Mouse (Mus musculus) lung, postnatal 14 days (tissue): ENCODE data around the gene Cdk5rap2.

Source experiments
- DNase-seq: peaks from one replicate; pipeline ENCODE4 v3.0.0; 2021

Cdk5rap2 gene

DNA sequence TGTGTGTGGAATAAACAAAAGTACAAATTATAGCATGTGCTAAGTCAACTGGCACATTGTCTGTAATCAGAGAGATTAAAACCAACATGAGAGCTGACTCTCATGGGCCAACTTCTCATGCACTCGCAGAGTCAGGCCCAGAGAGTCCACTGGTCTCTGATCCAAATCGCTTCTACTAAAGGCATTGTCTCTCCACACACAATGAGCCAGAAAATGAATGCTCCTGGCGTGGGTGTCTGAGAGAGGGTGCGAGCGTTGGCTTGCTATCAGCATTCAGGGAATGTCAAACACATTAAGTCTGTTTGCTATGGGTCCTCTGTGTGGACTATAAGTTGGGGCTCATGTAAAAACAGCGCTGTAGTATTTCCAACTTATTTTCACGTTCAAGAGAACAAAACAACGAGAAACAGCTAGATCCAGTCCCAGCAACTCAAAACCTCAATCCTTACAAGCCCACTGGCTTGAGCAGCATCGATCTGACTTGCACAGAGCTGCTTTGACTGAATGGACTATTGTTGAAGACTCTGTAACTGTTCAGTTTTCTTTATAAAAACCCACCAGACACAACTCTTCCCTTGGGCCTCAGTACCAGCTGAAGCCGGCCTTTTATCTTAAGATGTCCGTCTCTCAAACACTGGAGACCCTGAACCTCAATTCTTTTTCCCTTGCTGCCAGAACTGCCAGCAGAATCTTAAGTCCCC lies 74.6 kb downstream of the Cdk5rap2 start:
- DNase-seq, result no peak

DNA sequence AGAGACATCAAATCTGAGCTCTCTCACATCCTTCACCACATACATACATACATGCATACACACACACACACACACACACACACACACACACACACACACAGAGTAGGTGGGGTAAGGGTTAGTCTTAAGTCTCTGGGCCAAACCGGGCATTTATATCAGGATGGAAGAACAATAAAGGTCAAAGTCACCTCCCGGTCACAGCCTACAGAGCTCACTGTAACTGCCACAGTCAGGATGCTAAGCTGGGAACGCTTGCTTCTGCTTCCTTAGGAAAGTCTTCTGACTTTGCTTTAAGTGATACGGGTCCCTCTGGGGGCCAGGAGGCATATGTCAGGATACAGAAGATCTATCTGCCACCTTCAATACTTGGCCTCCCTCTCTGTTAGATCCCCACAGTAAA lies 75.2 kb downstream of the Cdk5rap2 start:
- no peak for DNase-seq

DNA sequence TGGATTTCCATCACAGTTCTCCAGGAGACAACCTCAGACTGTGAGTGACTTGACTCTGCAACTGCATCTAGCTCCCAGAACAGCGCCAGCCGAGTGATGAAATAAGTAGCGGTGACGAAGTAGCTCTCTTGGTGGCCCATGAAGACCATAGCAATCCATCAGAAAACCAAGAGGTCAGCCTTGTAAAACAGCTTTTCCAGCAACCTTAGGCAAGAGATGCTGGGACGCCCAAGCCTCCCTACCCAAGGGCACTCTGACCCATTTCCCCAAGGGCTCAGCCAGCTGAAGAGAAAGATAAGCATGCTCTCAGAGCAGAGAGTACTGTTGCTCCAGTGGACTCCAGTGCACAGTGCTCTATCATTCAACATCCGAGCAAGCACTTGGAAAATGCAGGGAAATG lies 77.3 kb downstream of the Cdk5rap2 start:
- no peak for DNase-seq

DNA sequence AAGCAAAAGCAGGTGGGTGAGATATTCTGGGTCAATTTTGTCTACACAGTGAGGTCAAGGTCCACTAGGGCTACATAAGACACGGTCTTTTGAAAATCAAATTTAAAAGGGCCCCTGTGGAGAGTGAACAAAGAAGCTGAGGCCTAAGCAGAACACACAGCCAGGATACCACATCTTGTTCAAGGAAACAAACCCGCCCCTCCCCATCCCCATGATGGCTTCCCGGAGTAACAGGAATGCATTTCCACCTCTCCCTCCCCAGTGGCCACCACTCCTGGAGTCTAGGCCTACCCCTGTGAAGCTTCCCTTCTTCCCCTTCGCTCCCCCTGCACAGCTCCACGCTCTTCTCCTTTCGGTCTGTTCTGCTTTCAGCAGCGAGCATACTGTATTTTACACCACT lies 77.7 kb downstream of the Cdk5rap2 start:
- no peak for DNase-seq

DNA sequence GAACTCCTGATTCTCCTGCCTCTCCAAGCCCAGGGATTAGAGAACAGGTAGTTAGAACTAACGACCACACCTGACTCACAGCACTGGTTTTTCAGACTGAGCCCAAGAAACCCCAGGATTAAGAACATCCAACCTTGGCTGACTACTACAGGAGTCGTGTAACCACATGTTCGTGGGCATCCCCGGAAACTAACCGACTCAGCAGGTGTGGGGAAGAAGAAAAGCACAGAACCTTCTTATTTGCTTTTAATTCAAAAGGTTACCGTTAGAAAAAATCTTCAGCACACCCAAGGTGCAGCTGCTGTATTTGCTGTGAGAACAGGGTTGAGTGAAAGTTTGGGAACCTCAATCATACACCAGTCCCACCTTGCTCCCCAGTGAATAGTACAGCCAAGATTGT lies 79.1 kb downstream of the Cdk5rap2 start:
- DNase-seq, result no peak

DNA sequence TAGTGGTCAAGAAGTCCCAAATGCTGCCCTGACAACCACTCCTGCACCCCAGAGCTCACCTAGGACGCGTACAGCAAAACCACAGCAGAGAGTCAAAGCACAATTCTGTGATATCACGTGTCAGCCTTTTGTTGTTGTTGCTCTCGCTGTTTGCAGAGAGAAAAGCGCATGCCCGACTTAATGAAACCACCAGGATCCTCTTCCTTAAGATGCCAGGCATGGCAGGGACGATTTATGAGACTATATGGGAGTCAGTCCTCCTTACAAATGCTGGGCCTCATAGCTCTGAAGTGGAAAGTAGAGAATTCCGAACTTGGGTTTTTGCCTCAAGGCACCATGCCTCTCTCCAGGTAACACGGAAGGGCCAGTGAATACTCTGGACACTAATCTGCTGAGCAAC lies 82.2 kb downstream of the Cdk5rap2 start:
- DNase-seq, result no peak

DNA sequence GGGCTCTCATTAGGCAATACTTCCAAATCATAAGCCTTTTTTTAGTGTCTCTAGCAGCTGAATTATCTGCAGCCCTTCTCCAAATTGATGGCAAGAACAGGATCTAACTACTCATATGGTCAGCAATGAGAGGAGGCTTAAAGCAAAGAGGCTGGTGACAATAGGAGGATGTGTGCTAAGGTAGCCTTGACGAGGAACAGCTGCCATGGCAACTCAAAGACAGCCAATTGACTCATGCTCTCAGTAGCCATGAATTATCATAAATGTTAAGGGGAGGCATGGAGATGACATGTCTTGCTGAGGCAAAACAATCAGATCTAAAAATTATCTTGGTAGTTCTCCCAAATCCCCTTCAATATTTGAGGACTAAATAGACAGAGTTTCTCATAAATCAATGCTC lies 82.8 kb downstream of the Cdk5rap2 start:
- DNase-seq, result no peak

DNA sequence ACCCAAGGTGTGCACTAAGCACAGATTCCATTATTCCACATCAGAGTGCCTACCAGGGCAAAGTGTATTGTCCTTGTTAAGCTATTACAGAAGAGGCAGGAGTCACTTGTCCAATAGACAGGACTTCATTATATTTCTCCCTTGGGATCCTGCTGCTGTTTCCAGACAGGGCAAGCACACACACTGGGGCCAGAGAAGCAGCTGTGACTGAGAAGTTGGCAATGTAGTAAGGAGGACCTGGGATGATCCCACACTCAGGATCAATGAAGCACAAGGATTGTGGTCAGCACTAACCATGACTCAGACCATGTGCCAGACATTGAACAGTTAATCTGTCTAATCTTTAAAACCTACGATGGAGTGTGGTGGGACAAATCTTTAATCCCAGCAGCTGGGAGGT lies 88.7 kb downstream of the Cdk5rap2 start:
- no peak for DNase-seq

DNA sequence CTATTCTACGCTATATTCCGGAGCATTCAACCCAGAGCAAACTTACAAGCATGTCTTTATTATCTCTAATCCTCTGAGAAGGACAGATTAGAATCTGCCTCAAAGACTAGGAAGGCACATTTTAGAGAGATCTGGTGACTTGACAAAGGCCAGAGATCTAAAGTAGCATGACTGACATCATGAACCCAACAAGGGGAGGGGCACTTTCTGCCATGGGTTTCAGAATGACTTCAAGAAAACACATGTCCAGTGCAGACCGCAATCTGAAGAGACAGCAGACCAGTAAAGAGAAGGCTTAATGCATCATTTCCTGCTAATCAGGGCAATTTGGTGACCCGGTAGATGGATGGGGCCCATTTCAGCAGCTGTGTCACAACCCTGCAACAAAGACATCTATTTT lies 98.1 kb downstream of the Cdk5rap2 start:
- DNase-seq, result no peak

DNA sequence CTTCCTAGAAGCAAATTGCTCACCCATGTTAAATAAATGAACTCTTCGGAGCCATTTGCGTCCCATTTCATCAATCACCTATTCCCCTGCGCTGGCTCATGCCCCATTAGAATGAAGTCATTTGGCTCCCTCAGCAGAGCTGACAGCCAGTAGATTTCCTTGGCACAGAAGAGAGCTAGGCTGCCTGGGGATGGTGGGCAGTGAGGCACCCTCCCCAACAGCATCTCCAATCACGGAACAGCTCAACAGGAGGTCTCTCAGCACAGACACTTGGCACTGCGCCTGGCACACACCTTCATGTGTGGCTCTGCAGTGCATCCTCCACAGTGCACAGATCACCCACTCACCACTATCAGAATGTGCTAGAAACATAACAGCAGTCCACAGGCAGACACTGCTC lies 98.7 kb downstream of the Cdk5rap2 start:
- peak; percentile 3 for DNase-seq

DNA sequence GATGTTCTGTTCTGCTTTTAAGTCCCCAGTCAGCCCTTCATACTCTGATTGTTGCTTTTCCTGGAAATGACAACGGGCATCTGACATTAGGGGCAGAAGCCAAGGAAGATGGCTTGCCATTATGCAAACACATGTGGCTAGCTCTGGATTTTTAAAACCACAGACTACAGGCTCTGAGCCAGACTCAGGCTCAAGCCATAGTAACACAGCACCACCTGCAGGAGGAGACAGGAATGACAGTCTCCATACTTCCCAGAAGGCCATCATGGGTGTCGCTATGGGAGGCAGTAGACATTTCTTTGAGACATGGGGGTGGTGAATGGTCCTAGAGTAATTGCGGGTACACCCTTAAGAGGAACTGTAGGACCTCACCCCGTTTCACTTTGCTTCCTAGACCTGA lies 103.0 kb downstream of the Cdk5rap2 start:
- DNase-seq, result peak; percentile 76

DNA sequence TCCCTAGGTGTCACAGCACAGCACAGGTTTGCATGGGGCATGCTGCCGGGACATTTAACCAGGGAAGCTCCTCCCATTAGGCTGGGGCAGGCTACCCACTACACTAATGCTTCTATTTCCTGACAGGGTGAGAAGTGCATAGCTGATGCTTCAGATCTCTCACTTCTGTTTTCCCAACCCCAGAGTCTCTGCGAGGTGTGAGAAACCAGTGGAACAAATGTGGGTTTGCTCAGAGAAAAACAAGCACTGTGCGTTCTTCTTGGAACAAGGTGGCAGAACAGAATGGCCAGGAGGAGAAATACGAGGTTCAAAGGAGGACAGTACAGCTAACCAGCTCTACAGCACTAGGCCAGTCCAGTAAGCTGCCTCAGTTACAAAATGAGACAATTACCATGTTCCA lies 106.4 kb downstream of the Cdk5rap2 start:
- no peak for DNase-seq

DNA sequence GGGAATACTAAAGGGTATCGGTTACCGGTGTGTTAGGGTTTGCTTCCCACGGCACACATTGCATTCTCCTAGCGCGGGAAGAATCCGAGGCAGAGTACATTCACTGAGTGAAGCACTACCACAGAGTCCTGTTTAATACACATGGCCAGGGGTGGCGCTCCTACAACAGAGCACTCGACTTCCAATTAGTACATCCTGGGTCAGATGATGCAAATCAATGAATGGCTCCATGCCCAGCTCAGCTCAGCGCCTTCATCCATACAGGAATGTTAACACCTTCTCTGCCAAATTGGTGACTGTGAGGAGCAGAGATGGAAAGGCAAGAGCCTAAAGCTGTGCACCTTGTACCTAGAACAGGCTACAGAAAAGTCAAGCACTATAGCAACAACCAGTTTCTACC lies 109.1 kb downstream of the Cdk5rap2 start:
- DNase-seq, result no peak

DNA sequence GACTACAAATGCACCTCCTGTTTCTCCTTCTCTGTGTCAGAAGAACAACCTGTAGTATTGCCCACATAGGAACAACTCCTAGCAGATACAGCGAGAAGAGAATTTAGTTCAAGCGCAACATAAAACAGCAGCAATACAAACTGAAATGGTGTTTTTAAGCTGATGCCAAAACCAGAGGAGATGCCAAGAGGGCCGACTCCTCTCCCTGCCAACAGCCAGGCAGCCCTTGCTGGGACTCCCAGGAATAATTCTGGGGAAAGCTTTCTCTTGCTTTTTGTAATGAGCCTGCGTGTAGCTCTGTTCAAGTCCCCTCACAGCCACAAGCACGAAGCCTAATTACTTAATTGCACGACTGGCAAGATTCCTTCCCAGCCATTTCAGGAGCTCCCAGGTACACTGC lies 120.9 kb downstream of the Cdk5rap2 start:
- no peak for DNase-seq

DNA sequence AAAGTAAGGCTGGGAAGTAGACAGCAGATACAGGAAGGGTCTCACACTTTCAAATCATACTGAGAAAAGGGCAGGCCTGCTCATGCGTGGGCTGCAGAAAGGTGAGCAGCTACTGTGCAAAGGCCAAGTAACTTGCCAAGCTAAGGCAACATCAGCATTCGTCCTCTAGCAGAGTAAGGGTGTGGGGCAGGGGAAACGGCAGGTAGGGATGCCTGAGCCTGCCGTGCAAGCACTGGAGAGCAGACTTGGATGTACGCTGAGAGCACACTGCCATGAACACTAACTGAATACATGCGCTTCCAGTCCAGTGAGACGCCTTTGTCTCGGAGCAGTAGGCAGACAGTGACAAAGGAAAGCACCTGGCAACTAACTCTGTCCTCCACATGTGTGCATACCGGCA lies 127.1 kb downstream of the Cdk5rap2 start:
- DNase-seq, result no peak

DNA sequence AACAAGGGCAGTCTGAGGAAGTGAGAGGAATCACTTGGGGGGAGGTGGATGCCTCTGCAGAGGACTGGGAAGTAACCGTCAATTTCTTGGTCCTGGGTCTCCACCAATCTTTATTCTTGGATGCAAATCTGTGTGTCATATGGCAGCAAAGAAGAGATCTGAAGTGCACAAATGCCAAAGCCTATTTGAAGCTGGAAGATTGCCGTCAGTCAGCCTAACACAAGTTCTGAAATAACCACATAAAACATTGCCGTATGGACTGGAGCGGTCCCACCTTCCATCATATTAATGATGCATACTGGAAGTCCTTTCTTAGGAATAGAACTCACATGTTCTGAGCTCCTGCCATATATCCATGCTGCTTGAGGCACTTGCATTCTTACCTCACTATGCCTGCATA lies 131.4 kb downstream of the Cdk5rap2 start:
- DNase-seq, result no peak

DNA sequence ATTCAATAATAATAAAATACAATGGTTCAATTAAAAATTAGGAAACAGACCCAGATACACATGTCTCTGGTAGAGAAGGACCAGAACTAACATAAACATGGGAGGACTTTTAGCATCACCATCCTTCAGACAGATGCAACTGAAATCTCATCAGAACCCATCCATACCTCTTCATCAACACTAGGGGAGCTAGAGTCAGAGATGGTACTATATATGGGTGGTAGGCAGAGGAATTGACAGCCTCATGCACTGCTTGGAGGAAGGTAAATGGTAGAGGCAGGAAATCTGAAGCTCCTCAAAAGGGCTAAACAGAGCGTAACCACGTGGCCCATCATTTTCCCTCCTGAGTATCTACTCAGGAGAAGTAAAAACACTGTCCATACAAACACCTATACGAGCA lies 132.2 kb downstream of the Cdk5rap2 start:
- DNase-seq, result no peak

DNA sequence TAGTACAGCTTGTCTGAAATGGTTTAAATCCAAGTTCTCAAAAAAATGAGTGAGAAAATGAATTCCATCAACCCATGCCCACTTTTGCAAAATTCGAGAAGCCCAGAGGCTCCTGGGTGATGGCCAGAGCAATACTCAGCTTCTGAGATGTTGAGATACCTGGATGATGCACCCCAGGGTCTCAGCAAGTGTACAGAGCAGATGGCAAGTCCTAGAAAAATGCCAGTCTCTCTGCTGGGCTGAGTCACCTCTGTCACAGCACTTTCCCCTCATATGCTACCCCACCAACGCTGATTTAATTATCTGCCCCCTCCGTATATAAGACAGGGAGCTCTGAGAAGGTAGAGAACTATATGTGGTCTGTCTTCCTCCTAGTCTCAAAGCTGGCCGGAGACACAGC lies 137.3 kb downstream of the Cdk5rap2 start:
- DNase-seq, result no peak

DNA sequence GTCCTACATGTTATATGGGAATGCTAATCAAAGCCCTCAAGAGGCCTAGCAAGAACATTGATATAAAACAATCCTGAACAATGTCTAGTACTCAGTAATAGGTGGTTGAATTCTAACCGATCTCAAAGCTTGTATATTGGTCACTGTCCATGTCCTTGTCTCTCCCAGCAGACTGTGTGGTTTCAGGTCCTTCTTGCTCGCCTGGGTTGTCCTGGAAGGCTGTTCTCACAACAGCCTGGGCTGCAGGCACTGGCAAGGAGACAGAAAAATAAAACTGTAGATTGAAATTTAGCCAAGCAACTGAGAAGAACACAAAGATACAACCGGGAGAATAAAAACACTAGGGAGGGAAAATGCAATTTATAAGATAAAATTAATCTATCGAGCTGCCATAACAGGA lies 137.7 kb downstream of the Cdk5rap2 start:
- DNase-seq, result no peak

DNA sequence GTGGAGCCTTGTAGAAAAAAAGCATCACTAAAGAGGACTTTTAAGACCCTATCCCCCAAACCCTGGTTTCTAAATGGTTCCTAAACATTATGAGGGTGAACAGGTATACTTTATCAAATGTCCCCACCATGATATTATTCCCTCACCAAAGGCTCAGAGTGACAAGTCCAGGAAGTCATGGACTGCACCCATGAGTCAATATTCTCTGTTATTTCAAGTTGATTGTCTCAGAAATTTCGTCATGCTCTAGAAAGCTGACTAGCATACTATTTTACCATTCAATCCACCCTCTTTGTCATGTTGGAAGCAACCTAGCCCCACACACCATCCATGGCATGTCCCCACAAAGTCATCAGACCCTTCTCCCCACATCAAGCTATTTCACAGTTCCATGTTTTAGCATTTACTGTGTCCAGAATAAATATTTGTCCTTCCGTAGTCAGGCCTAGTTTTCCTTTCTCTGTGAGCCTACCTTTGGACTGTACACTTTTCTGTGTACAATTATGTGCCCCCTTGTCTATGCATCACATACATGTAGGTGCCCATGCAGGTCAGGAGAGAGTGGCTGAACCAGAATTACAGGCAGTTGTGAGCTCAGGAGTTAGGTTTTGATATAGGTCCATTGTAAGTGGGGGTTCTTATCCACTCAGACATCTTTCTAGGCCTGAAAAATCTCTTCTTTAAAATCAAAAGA lies 142.9 kb downstream of the Cdk5rap2 start:
- no peak for DNase-seq

DNA sequence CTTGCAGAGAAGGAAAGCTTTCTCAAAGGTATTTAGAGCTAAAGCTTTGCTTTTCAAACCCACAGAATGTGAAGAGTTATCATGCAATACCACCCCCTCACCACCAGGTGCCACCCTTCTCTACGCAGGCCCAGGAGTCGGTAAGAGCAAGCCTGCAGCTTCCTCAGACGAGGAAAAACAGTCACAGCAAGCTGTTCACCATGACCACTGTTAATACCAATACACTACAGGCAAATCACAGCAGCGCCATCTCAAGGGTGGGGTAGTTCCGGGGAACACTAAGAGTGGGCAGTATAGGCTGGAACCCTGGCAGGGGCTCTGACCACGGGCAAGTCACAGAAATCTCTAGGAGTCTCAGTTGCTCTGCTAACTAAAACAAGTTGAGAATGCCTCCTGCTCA lies 145.0 kb downstream of the Cdk5rap2 start:
- DNase-seq, result peak; percentile 61

DNA sequence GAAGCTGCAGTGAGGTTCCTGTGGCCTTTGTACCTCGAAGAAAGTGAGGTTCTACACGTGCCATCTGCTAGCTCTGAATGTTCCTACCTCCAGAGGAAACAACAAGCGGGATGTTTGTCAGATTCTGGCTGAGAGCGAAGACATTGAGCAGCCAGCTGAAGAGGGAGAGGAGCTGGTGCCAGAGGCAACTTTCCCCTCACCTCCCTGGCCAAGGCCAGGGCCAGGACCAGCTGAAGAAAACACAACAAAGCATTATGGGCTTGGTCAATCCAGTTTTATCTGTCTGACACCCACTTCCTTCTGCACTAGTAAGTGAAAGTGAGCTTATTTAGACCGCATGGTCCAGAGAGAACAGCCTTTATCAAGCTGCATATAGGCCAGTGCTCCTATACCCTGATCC lies 147.4 kb downstream of the Cdk5rap2 start:
- DNase-seq, result no peak

DNA sequence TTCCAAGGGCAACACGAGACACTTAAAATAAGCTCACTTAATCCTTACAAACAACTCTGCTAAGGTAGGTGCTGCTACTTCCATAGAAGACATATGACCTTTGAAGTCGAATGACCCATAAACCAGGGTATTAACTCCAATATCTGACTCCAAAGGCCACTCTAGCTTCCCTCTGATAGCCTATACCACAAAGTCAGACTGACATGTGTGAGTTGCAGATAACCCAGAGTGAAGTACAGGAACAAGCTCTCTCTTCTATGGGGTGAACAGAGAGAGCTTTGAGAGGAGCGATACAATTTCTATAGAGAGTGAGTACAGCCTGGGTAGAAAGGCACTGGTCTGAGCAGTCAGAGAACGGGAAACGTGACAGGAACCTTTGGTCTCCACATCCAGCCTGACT lies 148.9 kb downstream of the Cdk5rap2 start:
- DNase-seq, result no peak

DNA sequence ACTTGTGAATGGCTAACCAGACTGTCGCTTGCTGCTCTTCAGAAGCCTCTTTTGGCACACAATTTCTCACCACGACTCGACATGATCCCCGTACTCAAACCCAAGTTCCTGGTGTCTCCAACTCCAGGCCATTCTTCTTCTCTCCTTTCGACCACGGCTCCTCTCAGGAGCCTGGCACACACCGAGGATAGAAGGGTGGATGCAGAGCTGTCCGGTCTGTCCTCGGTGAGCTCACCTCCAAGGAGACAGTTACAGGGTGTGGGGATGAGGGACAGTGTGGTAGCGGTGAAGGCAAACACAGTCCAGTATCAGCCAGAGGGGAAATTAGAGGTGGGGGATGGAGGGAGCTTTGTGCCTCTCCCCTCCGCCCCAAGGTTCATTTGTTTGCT lies 149.8 kb downstream of the Cdk5rap2 start:
- no peak for DNase-seq
